Mouse (Mus musculus): ENCODE data around the gene Ncstn. TPM values are rescaled to one million over a fixed set of nuclear protein-coding genes. Genes with fewer than 3 reads are reported as not detected.

The Ncstn gene
- total and polyA plus RNA-seq, 3 experiments, result 15.0 to 56.1 (median 24.5) TPM

DNA sequence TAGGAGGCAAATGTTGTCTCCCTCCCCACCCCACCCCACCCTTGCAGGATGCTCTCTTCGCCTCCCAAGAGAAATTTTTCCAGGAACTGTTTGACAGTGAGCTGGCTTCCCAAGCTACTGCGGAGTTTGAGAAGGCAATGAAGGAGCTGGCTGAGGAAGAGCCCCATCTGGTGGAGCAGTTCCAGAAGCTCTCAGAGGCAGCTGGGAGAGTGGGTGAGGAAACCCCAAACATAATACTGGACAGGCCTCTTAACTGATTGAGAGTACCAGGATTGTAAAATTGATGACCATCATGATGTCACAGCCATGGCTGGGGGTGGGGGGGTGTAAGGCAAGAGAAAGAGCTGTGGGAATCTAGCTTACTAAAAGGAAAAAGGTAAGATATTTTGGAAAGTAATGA is 46.5 kb upstream of the Ncstn start:
- H3K4me2 ChIP-seq (ENCODE audit: insufficient read depth, low read depth, poor library complexity, severe bottlenecking), result no peak overlapping the region
- H3K9ac ChIP-seq (ENCODE audit: insufficient read depth, low read depth), result no peak overlapping the region
- H3K4me1 ChIP-seq (ENCODE audit: control insufficient read depth in 1 of 2, insufficient read depth in 2 of 2), result peaks cover 3 to 18% of the 10 kb centered on the region in 2 experiments
- no peak overlapping the region for H3K27ac ChIP-seq (ENCODE audit: insufficient read depth, low read depth)
- peaks cover 40 to 54% of the 10 kb centered on the region in 2 experiments for H3K36me3 ChIP-seq (replicated peaks in 1 of 2; ENCODE audit: control insufficient read depth in 1 of 2, insufficient read depth in 1 of 2, low read length in 1 of 2)
- no peak overlapping the region for H3K4me3 ChIP-seq (replicated peaks in 1 of 3; ENCODE audit: low read depth in 2 of 3, low read length in 2 of 3, poor library complexity in 1 of 3)
- H3K9me3 ChIP-seq (replicated peaks; ENCODE audit: low read length), result no peaks in the 10 kb centered on the region
- dilution Hi-C loops (cut with MboI; ENCODE audit: extremely low pct_ligation_motif_present, extremely low pct_unique_long_range_greater_than_20kb, low sequenced_read_pairs) (no loop called here), in situ Hi-C loops (cut with MboI; ENCODE audit: low pct_ligation_motif_present, low pct_unique_long_range_greater_than_20kb, low sequenced_read_pairs) (no loop called here)
- TF ChIP-seq CTCF (conservative IDR thresholded peaks at IDR 0.05 in 1 of 2, IDR thresholded peaks at IDR 0.05 in 1 of 2; ENCODE audit: low read depth in 2 of 2, low read length in 2 of 2) (peak in 1 of 2 experiments; percentile 48; a peak in 2 of 4 replicates), UBTF (IDR thresholded peaks at IDR 0.05; ENCODE audit: low read depth, low read length) (no peak), SMC3 (IDR thresholded peaks at IDR 0.05; ENCODE audit: low read depth, low read length) (peak; percentile 25; the same call in 1 of the 2 replicates), RAD21 (IDR thresholded peaks at IDR 0.05; ENCODE audit: low read depth, low read length) (peak; percentile 6)
- DNase-seq (ENCODE audit: extremely low read depth), result no peak
- H3K79me2 ChIP-seq (replicated peaks; ENCODE audit: control insufficient read depth, extremely low read depth, insufficient read depth, poor library complexity, severe bottlenecking), result peaks cover 8% of the 10 kb centered on the region
- no peaks in the 10 kb centered on the region for H3K27me3 ChIP-seq (replicated peaks)

GRCm38 (mm10) chr1:172128563-172128962 is 46.0 kb upstream of the Ncstn start:
- Histone ChIP-seq H3K4me2 (ENCODE audit: insufficient read depth, low read depth, poor library complexity, severe bottlenecking) (no peak overlapping the region), H3K27ac (ENCODE audit: insufficient read depth, low read depth) (no peak overlapping the region), H3K9ac (ENCODE audit: insufficient read depth, low read depth) (no peak overlapping the region), H3K79me2 (replicated peaks; ENCODE audit: control insufficient read depth, extremely low read depth, insufficient read depth, poor library complexity, severe bottlenecking) (peaks cover 8% of the 10 kb centered on the region), H3K27me3 (replicated peaks) (no peaks in the 10 kb centered on the region), H3K9me3 (replicated peaks; ENCODE audit: low read length) (no peaks in the 10 kb centered on the region), H3K4me3 (replicated peaks in 1 of 3; ENCODE audit: low read depth in 2 of 3, low read length in 2 of 3, poor library complexity in 1 of 3) (no peak overlapping the region), H3K36me3 (replicated peaks in 1 of 2; ENCODE audit: control insufficient read depth in 1 of 2, insufficient read depth in 1 of 2, low read length in 1 of 2) (peaks cover 37 to 52% of the 10 kb centered on the region in 2 experiments), H3K4me1 (ENCODE audit: control insufficient read depth in 1 of 2, insufficient read depth in 2 of 2) (peaks cover 3 to 18% of the 10 kb centered on the region in 2 experiments)
- TF ChIP-seq RCOR1 (conservative IDR thresholded peaks at IDR 0.05; ENCODE audit: low read depth, low read length) (no peak), ZKSCAN1 (IDR thresholded peaks at IDR 0.05; ENCODE audit: borderline replicate concordance, low read depth, low read length) (no peak), CHD2 (IDR thresholded peaks at IDR 0.05; ENCODE audit: low read length) (no peak), NRF1 (IDR thresholded peaks at IDR 0.05; ENCODE audit: low read depth, low read length) (no peak), USF1 (IDR thresholded peaks at IDR 0.05; ENCODE audit: low read depth, low read length) (no peak), RAD21 (IDR thresholded peaks at IDR 0.05; ENCODE audit: low read depth, low read length) (no peak), JUN (IDR thresholded peaks at IDR 0.05; ENCODE audit: insufficient read depth, low read depth, low read length) (no peak), GABPA (IDR thresholded peaks at IDR 0.05; ENCODE audit: insufficient replicate concordance, low read depth, low read length) (no peak), UBTF (IDR thresholded peaks at IDR 0.05; ENCODE audit: low read depth, low read length) (no peak), MYC (IDR thresholded peaks at IDR 0.05; ENCODE audit: low read depth, low read length) (no peak), CHD1 (IDR thresholded peaks at IDR 0.05; ENCODE audit: low read depth, low read length) (no peak), KAT2A (IDR thresholded peaks at IDR 0.05; ENCODE audit: insufficient replicate concordance, low read length) (no peak), ZMIZ1 (IDR thresholded peaks at IDR 0.05; ENCODE audit: low read depth, low read length) (no peak), TCF12 (IDR thresholded peaks at IDR 0.05; ENCODE audit: low read depth, low read length) (no peak), MAFK (IDR thresholded peaks at IDR 0.05; ENCODE audit: insufficient replicate concordance, low read length) (no peak)
- dilution Hi-C loops (cut with MboI; ENCODE audit: extremely low pct_ligation_motif_present, extremely low pct_unique_long_range_greater_than_20kb, low sequenced_read_pairs), result no loop called here
- in situ Hi-C loops (cut with MboI; ENCODE audit: low pct_ligation_motif_present, low pct_unique_long_range_greater_than_20kb, low sequenced_read_pairs), result no loop called here
- DNase-seq (ENCODE audit: extremely low read depth), result no peak

All from CH12.LX (cell line).